Mouse (Mus musculus) embryo, embryonic 11.5 days (tissue): ENCODE data around the gene Nrg4.

Experiments
- DNase-seq: peaks from one replicate; pipeline ENCODE4 v3.0.0-alpha.2; 2012; ENCODE audit warnings: low read depth, low spot score

The Nrg4 gene

GRCm38 (mm10) chr9:55322641-55323040, 4.0 kb downstream of the Nrg4 start:
- no peak for DNase-seq

GRCm38 (mm10) chr9:55313619-55314261, 12.9 kb downstream of the Nrg4 start:
- no peak for DNase-seq

DNA sequence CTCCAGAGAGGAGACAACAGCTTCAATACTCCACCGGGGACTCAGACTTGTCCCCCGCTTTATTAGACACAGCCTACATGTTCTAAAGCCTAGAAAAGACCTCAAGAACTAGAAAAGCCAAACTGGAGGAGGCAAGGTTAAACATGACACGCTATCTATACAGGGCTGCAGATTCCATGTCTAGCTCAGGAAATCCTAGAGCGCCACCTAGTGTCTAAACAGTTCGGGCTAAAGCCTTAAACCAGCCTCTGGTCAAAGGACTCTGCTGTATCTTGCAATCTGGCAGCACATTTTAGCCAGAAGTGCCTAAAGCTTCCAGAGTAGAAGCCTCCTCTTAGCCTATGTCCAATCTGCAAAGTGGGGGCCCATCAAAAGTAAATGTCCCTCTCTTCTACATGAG, 15.1 kb downstream of the Nrg4 start:
- DNase-seq, result peak; percentile 75

DNA sequence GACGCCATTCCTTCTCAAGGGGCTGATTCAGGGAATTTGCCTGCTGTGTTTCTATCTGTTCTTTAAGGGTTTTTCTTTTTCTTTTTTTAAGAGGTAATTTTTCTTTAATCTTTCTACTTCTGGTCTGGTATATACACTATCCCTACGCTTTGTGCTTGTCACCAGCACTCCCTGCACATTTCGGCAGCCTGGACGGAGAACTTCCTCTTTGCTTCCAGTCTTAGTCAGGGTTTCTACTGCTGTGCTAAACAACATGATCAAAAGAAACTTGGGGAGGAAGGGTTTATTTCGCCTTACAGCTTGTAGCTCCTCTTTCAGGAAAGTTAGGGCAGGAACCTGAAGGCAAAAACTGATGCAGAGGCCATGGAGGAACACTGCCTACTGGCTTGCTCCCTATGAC, 18.2 kb downstream of the Nrg4 start:
- DNase-seq, result no peak

- DNase-seq, result no peak
Observed at GRCm38 (mm10) chr9:55307557-55307956, 19.1 kb downstream of the Nrg4 start.

GRCm38 (mm10) chr9:55307066-55307465, 19.6 kb downstream of the Nrg4 start:
- DNase-seq, result no peak

- DNase-seq, result no peak
Observed at GRCm38 (mm10) chr9:55296221-55296620, 30.4 kb downstream of the Nrg4 start.

GRCm38 (mm10) chr9:55291966-55292365, 34.7 kb downstream of the Nrg4 start:
- DNase-seq, result no peak

GRCm38 (mm10) chr9:55289475-55290198, 37.0 kb downstream of the Nrg4 start:
- DNase-seq, result no peak

- no peak for DNase-seq
Observed at GRCm38 (mm10) chr9:55285197-55285596, 41.4 kb downstream of the Nrg4 start.

DNA sequence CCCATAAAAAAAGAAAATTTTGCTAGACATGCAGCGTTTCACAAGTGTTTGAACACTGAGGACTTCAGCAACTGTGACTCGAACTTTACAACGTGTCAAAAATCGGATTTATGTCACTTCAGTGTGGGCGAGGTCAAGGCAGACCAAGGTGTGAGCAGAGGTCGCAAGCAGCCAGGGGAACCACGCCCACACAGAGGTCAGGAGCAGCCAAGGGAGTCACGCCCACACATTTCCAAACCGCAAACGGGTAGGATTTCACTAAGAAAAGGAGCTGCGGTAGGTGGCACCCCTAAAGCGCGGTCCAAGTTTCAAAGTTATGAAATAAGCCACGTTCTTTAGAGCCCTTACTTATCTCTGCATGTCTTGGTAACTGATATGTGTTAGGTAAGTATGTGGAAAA, 43.1 kb downstream of the Nrg4 start:
- peak; percentile 20 for DNase-seq

DNA sequence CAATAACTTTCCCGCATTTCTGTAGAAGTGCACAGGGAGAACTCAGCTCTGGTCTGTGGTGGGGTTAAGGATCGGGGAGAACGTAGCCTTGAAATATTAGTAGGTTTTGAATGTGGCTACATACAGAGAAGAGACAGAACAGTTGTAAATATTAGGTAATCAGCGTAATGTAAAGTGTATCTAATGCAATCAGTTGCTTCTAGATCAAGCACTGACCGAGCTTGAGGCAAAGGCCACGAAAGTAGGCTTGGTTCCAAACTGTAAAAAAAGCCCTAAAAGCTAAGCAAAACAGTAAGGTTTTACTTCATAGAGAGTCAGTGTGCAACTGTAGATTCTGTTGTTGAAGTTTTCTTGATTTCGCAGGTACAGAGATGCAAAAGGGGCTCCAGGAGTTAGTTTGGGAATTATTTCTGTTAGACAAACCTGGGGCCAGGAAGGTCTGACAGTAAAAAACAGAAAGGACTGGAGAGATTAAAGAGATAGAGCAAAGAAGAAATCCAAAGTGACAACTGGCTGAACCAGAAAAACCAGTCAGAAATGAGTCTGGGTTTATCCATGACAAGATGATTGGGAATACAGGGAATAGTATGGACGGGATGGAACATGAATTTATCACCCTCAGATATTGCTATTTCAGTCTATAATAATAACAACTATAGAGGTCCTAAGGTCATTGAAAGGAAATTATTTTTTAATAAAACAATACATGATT, 47.4 kb downstream of the Nrg4 start:
- DNase-seq, result no peak

- DNase-seq, result no peak
Observed at GRCm38 (mm10) chr9:55277562-55277961, 49.1 kb downstream of the Nrg4 start.

- no peak for DNase-seq
Observed at GRCm38 (mm10) chr9:55273906-55274305, 52.7 kb downstream of the Nrg4 start.

DNA sequence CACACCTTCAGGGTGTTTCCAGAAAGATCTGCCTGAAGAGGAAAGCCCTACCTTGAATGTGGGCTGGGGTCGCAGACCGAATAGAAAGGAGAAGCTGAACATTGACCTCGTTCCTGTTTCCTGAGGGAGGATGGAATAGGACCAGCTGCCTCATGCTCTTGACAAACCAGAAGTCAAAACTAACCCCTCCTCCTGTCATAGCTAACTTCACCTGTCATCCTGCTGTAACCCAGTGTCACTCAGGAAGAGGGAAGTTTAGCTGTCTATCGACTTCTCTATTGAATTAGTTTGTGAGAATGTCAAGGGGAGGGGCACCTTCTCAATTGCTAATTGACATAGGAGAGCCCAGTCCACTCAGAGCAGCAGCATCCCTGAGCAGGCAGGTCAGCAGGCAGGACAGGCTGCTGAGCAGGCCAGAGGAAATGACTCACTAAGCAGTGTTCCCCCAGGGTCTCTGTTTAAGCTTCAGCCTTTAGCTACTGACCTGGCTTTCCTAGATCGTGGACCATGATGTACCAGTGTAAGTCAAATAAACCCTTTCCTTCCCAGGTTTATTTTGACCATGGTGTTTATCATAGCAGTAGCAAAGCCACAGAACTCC, 54.6 kb downstream of the Nrg4 start:
- DNase-seq, result no peak

DNA sequence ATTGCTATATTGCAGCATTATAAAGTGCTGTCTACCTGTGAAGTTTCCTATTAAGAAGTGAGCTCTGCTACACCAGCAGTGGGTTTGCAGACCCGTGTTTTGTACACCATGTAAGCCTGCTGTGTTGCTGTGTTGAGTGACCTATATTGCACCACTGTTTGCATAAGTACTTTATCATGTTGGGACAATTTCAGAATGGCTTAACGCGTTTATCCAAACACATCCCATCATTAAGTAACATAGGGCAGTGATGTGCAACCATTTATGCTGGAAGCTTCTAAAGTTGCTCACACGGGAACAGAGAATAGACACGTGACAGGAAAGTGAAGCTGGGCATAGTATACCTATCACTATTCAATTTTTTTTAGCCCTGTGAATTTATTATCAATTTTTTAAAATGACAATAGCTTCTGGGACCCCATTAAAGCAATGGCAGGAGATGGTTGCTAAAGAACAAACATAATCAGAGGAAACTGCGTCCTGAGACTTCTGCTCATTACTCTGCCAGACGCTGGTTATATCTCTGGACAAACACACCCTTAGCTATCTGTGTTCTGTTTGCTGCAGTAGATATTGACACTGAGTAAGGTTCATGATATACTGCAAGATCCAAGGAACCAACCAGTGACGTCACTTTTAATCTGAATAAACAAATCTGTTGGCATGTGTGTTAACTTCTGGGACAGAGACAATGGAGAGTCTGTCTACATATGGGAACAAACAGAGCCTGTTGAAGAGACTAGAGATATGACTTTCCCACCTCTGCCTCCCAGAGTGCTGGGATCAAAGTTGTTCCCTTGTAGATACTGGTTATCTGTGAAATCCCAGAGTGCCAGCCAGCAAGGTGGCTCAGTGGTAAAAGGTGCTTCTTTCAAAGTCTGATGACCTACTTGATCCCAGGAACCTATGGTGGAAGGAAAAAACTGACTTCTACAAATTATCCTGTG, 62.0 kb downstream of the Nrg4 start:
- no peak for DNase-seq

DNA sequence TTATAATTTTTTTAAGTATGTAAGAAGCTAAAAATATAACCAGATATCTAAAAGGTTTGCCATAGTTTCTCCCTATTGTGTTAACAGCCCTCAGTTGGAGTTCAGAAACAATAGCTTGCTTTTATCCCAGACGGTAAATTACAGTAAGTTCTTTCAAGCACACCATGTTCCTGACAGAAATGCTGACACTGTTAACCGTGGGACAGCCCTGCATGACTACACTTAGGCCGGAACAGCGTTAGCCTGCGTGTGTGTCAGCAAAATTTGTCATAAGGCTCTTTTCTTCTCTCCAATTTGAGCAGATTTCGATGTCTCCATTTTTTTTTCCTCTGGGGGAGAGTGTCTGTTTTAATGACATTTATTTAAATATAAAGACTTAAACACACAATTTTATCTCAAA, 66.9 kb downstream of the Nrg4 start:
- no peak for DNase-seq

GRCm38 (mm10) chr9:55257105-55257504, 69.5 kb downstream of the Nrg4 start:
- DNase-seq, result no peak

DNA sequence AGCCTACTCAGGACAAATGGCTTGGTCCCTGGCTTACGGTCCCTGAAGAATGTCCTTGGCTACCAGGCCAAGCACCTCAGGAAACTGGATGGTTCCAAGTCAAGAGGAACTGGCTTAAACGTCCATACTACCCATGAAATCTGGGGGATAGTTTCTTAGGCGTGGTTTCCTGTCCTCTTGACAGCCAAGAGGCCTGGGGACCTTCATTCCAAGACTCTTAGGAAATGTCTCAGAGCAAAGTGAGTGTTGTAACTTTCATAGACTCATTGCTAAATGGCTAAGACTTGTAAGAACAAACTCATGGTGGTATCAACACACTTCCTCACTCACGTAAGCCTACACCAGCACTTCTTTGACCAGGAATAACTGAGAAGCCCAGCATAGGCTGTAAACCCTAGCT, 71.0 kb downstream of the Nrg4 start:
- DNase-seq, result no peak

DNA sequence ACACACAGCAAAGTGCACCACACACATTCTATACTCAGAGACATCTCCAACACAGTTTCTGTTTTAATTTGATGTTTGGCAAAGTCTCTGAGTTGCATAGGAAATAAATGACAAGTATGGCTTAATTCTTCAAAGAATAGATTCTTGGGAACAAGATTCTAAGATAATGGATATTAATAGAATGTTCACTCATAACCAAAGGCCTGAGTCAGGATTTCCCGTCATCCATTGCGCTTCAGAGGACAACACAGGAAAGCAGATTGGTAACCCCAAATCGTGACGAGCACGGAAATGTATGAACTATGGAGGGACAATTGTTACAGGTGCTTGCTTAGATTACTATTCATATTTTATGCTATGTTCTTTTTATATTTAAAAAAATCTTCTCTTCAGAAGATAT, 71.6 kb downstream of the Nrg4 start:
- DNase-seq, result no peak

GRCm38 (mm10) chr9:55253849-55254248, 72.8 kb downstream of the Nrg4 start:
- DNase-seq, result no peak
